Mouse (Mus musculus): ENCODE data around the gene Clca2.

Gene Clca2

GRCm38 (mm10) chr3:145099291-145099690 lies at the start of gene Clca2:
Gene Clca2, minus strand, starts transcription at chr3:145099443.
- no peak for DNase-seq

- no peak for DNase-seq
Measured at GRCm38 (mm10) chr3:145147952-145148351, 48.7 kb upstream of the Clca2 start.

GRCm38 (mm10) chr3:145147483-145147882 lies 48.2 kb upstream of the Clca2 start:
- DNase-seq = no peak

- no peak for DNase-seq
Measured at GRCm38 (mm10) chr3:145146871-145147270, 47.6 kb upstream of the Clca2 start.

GRCm38 (mm10) chr3:145143856-145144255 lies 44.6 kb upstream of the Clca2 start:
- DNase-seq = no peak

GRCm38 (mm10) chr3:145142925-145143324 lies 43.7 kb upstream of the Clca2 start:
- DNase-seq = no peak

GRCm38 (mm10) chr3:145140236-145140635 lies 41.0 kb upstream of the Clca2 start:
- DNase-seq = no peak

GRCm38 (mm10) chr3:145131210-145131868 lies 32.1 kb upstream of the Clca2 start:
- DNase-seq = no peak

- DNase-seq = no peak
Measured at GRCm38 (mm10) chr3:145129356-145129755, 30.1 kb upstream of the Clca2 start.

- no peak for DNase-seq
Measured at GRCm38 (mm10) chr3:145126618-145127017, 27.4 kb upstream of the Clca2 start.

- DNase-seq = peak; percentile 14
Measured at GRCm38 (mm10) chr3:145119425-145119824, 20.2 kb upstream of the Clca2 start.

- DNase-seq = no peak
Measured at GRCm38 (mm10) chr3:145119002-145119358, 19.7 kb upstream of the Clca2 start.

- DNase-seq = peak; percentile 97
Measured at GRCm38 (mm10) chr3:145118254-145119001, 19.2 kb upstream of the Clca2 start, which contains the start of gene Odf2l. Gene Odf2l, plus strand, starts transcription at chr3:145118588.

- DNase-seq = peak; percentile 14
Measured at GRCm38 (mm10) chr3:145117637-145118036, 18.4 kb upstream of the Clca2 start.

- no peak for DNase-seq
Measured at GRCm38 (mm10) chr3:145115169-145115568, 15.9 kb upstream of the Clca2 start.

GRCm38 (mm10) chr3:145105773-145106504 lies 6.7 kb upstream of the Clca2 start:
- no peak for DNase-seq

- no peak for DNase-seq
Measured at GRCm38 (mm10) chr3:145105076-145105772, 6.0 kb upstream of the Clca2 start.

GRCm38 (mm10) chr3:145103770-145104169 lies 4.5 kb upstream of the Clca2 start:
- DNase-seq = no peak

GRCm38 (mm10) chr3:145103321-145103720 lies 4.1 kb upstream of the Clca2 start:
- no peak for DNase-seq

GRCm38 (mm10) chr3:145101891-145102555 lies 2.8 kb upstream of the Clca2 start:
- no peak for DNase-seq

- no peak for DNase-seq
Measured at GRCm38 (mm10) chr3:145087857-145088598, 11.2 kb downstream of the Clca2 start.

- no peak for DNase-seq
Measured at GRCm38 (mm10) chr3:145086180-145086579, 13.1 kb downstream of the Clca2 start.

Data from cerebellum, adult 9-11 months (tissue).